Mouse (Mus musculus) left cerebral cortex, adult 9 months (tissue): ENCODE results near the gene Gm49398.

Experiments
- DNase-seq, 2 experiments: peaks; one replicate each; pipeline ENCODE4 v3.0.0; 2022; ENCODE audit warnings: low spot score in 2 of 2

Gene Gm49398

GRCm38 (mm10) chr13:61288739-61289138, at the start of gene Gm49398:
Gm49398 (minus strand) TSS chr13:61288839.
- no peak for DNase-seq

- no peak for DNase-seq
Observed at GRCm38 (mm10) chr13:61255258-61255657, 33.4 kb downstream of the Gm49398 start, which contains the start of gene Cts8. Cts8 (minus strand) TSS chr13:61255358.

DNA sequence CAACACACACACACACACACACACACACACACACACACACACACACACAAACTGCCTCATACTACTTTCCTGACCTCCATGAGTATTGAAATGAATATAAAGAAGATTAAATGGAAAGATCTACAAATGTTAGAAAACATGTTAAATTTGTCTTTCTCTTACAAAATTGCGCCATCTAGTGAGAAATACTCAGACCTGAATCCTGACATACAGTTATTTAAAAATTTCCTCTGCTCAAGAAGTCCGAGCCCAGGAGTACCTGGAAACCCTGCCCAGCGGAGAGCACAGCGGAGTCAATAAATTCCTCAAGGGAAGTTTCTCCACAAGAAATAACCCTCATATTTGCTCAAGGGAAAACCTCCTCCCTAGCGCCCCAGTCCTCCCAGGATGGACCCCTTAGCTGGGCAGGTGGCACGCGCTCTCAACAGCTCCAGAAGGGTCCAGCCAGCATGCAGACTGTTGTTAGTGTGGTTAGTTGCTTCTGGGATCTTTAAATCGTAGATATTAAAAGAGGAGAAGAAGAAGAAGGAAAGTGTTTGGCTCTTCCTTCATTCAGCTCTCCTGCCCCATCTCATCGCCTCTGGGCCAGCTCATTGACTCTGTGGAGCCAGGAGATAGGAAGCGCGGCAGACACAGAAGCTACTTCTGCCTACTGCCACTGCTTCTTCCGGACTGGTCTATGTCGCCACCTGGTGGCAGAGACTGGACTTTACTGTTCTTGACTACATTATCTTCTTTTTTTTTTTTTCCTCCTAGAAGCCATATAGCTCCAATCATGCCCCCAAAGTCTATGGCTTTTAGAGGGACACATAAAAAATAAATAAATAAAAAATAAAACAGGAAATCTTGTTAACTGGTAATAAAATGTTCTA, 47.3 kb downstream of the Gm49398 start:
- DNase-seq = peak in 1 of 2 experiments; percentile 48

DNA sequence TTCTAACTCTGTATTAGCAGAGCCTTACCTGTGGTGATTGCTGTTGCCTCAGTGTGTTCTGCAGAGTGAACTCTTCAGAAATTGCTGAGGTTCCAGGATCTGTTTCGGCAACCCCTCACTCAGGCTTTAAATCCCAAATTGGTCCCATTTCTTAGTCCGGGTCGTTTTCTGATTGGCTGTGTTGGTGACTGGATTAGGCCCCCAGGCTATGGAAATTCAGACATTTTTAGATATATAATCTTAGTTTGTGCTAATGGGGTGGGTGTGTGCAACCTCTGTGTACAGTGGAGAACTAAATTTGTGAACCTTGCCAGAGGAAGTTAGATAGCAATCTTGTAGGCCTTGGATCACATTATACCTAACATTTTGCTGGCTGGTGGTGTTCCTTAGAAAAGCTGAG, 85.3 kb downstream of the Gm49398 start, which contains the start of gene Cts6:
Cts6 (minus strand) TSS at position 101 of the 400 bp plus-strand sequence.
- DNase-seq = no peak
